Mouse (Mus musculus) cerebellum, postnatal 14 days (tissue): ENCODE results near the gene Ccdc170.
"Not testable (repeated sequence)": the region's sequence is repeated elsewhere in the genome, so short reads cannot be mapped to it uniquely, and the experiment has no call there.

Experiments used
- DNase-seq, 2 experiments: peaks; one replicate each; pipeline ENCODE4 v3.0.0; 2021; ENCODE audit warnings: mixed read lengths in 2 of 2

Ccdc170 gene

GRCm38 (mm10) chr10:4600796-4601474 lies 118.6 kb downstream of the Ccdc170 start:
- DNase-seq = no peak

GRCm38 (mm10) chr10:4601612-4602011 lies 119.3 kb downstream of the Ccdc170 start:
- DNase-seq = not testable (repeated sequence)

- no peak for DNase-seq
These were observed 120.2 kb downstream of the Ccdc170 start for GRCm38 (mm10) chr10:4602466-4602865.

GRCm38 (mm10) chr10:4604527-4605209 lies 122.4 kb downstream of the Ccdc170 start:
- DNase-seq = no peak

GRCm38 (mm10) chr10:4610234-4610633 lies 127.9 kb downstream of the Ccdc170 start:
- no peak for DNase-seq

- DNase-seq = peak in 1 of 2 experiments; percentile 13
These were observed 129.3 kb downstream of the Ccdc170 start, which contains the start of gene Esr1 for GRCm38 (mm10) chr10:4611386-4612155. TSS of gene Esr1 (plus strand) at chr10:4611593.
